Comparison of ENCODE assay signal across 15 mouse cellular contexts in genomic region chr17:45784905-45785304, GRCm38 (mm10). TPM values are rescaled to one million over a fixed set of nuclear protein-coding genes. Genes with fewer than 3 reads are reported as not detected.
"Had no signal": no experiment of that assay in that cellular context is flagged by ENCODE, and none has a peak within 500 bp of the region (broad histone marks: within the 10 kb centered on the region; RNA-seq: fewer than 3 reads in every experiment).

No protein-coding gene starts in this region.

- H3K4me3 ChIP-seq: layer of hippocampus, adult 2 months; limb, embryonic 13.5 days; liver, embryonic 15.5 days; lung, embryonic 15.5 days; midbrain, embryonic 13.5 days; stomach, embryonic 15.5 days had no signal

- H3K4me1 ChIP-seq: liver, embryonic 15.5 days had no signal

- H3K27ac ChIP-seq: layer of hippocampus, adult 2 months; limb, embryonic 13.5 days; liver, embryonic 15.5 days; lung, embryonic 15.5 days; midbrain, embryonic 13.5 days; stomach, embryonic 15.5 days had no signal

- H3K4me2 ChIP-seq: limb, embryonic 13.5 days; liver, embryonic 15.5 days; lung, embryonic 15.5 days; midbrain, embryonic 13.5 days; stomach, embryonic 15.5 days had no signal

- H3K9me3 ChIP-seq: limb, embryonic 13.5 days; liver, embryonic 15.5 days; lung, embryonic 15.5 days; midbrain, embryonic 13.5 days; stomach, embryonic 15.5 days had no signal

- H3K27me3 ChIP-seq: limb, embryonic 13.5 days; lung, embryonic 15.5 days; midbrain, embryonic 13.5 days; stomach, embryonic 15.5 days had no signal

- H3K9ac ChIP-seq: limb, embryonic 13.5 days; liver, embryonic 15.5 days; lung, embryonic 15.5 days; midbrain, embryonic 13.5 days; stomach, embryonic 15.5 days had no signal

- H3K36me3 ChIP-seq: limb, embryonic 13.5 days; liver, embryonic 15.5 days; lung, embryonic 15.5 days; midbrain, embryonic 13.5 days; stomach, embryonic 15.5 days had no signal

- ATAC-seq: midbrain, embryonic 13.5 days had no signal

- DNase-seq: kidney, adult 11 months; kidney, adult 9 months; kidney, postnatal 14 days; left cerebral cortex, postnatal 4 days; right cerebral cortex, postnatal 4 days; spleen, adult 18-20 months; thymus, postnatal 4 days had no signal

RNA-seq across cellular contexts. Expression of gene 1600014C23Rik, which starts 51.3 kb away (rescaled TPM):
- polyA plus RNA-seq: limb, embryonic 13.5 days; liver, adult 2 months; liver, embryonic 15.5 days; lung, embryonic 15.5 days; midbrain, embryonic 13.5 days; neural tube, embryonic 14.5 days; stomach, embryonic 15.5 days had no signal
